Mouse (Mus musculus): ENCODE data around the gene Vmac. TPM values are rescaled to one million over a fixed set of nuclear protein-coding genes. Genes with fewer than 3 reads are reported as not detected.

Gene Vmac
- polyA plus RNA-seq, 1 experiment from 2014 or later, result 13.4 TPM

DNA sequence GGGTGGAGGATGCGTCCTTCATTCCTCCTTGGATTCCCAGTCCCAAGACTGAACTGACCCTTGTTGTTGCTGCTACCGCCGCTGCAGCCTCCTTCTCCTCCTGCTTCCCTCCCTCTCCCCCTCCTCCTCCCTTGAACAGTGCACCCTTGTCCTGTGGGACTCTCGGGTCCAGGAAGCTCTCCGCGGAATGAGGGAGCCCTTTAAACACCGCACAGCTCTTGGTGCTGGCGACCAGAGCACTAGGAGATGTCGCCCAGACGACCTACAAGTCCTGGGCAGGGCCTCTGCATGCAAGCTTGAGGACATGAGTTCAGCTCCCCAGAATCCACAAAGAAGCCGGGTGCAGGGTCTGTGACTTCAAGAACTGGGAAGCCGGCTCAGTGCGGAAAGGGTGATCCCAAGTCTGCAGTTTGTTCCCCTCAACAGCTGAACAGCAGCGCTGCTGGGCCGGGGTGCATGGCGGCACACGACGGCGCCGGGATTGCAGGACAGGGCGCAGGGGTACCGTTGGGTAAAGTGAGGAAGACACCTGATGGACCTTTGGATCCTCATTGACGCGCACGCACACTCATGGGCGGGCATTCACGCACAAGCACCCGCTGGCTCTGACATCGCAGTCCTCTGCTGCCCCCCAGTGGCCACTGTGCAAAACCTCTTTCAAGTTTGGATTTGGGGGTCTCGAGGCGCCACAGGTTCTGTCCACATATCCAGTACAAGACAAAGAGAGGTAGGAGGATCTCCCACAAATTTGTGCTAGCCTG, 49.3 kb downstream of the Vmac start:
- peak overlapping the region; percentile 43 for H3K4me3 ChIP-seq (ENCODE audit: low read depth, low read length)
- peak; percentile 49 for ATAC-seq
- TF ChIP-seq CTCF (IDR thresholded peaks at IDR 0.05; ENCODE audit: low read depth), result peak; percentile 97
- H3K27ac ChIP-seq (ENCODE audit: low read depth, low read length), result no peak overlapping the region
- H3K36me3 ChIP-seq (ENCODE audit: control insufficient read depth, insufficient read depth), result no peaks in the 10 kb centered on the region
- H3K4me1 ChIP-seq (replicated peaks; ENCODE audit: control insufficient read depth, insufficient read depth, low read length), result 0 out of 2 replicates have a peak, but pooled peaks cover 6% of the 10 kb centered on the region
- H3K4me2 ChIP-seq (replicated peaks; ENCODE audit: low read depth), result peak overlapping the region; percentile 90
- no peaks in the 10 kb centered on the region for H3K27me3 ChIP-seq (replicated peaks; ENCODE audit: control insufficient read depth, insufficient read depth, low read length)
- H3K9ac ChIP-seq (ENCODE audit: low read depth, low read length), result peak overlapping the region; percentile 23; the same call in 1 of the 2 replicates
- H3K9me3 ChIP-seq (ENCODE audit: control insufficient read depth), result no peaks in the 10 kb centered on the region
- 5% methylated on average over 31 of the region's 31 CpGs for WGBS

DNA sequence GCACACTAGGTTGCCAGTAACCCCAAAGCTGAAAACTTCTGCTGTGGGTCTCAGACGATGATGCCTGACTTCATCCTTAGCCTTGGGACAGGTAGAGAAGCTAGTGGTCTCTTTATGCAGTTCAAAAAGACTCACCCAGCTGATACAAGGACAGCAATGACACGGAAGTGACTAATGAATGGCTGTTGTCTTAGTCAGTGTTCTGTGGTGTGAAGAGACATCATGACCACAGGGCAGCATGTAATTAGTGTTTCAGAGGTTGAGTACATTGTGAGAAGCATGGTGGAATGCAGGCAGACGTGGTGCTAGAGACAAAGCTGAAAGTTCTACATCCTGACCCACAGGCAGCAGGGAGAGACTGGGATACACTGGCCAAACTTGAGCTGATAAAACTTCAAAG, 50.2 kb downstream of the Vmac start:
- no peak overlapping the region for H3K4me3 ChIP-seq (ENCODE audit: low read depth, low read length)
- H3K4me2 ChIP-seq (replicated peaks; ENCODE audit: low read depth), result no peak overlapping the region
- 0 out of 2 replicates have a peak, but pooled peaks cover 6% of the 10 kb centered on the region for H3K4me1 ChIP-seq (replicated peaks; ENCODE audit: control insufficient read depth, insufficient read depth, low read length)
- ATAC-seq, result no peak
- H3K27ac ChIP-seq (ENCODE audit: low read depth, low read length), result no peak overlapping the region
- no peaks in the 10 kb centered on the region for H3K27me3 ChIP-seq (replicated peaks; ENCODE audit: control insufficient read depth, insufficient read depth, low read length)
- H3K36me3 ChIP-seq (ENCODE audit: control insufficient read depth, insufficient read depth), result no peaks in the 10 kb centered on the region
- no peaks in the 10 kb centered on the region for H3K9me3 ChIP-seq (ENCODE audit: control insufficient read depth)
- 83% methylated on average over 3 of the region's 3 CpGs for WGBS
- no peak overlapping the region for H3K9ac ChIP-seq (ENCODE audit: low read depth, low read length)
- TF ChIP-seq CTCF (IDR thresholded peaks at IDR 0.05; ENCODE audit: low read depth), result no peak

DNA sequence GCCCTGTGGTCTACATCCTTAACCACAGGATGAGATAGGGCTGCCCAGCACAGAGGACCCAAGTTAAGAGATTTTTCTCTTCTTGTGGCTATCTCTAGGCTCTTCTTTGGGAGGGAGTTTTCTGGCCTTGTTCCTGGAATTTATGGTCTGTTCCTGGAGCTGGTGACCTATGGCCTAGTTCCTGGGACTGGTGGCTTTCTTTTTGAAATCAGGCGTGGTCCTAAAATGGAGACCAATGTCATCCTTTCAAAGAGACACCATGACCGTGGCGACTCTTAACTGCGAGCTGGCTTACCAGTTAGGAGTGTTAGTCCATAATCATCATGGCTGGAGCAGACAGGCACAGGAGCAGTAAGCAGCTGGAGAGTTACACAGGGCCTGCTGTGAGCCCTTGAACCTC, 51.4 kb downstream of the Vmac start:
- no peak for ATAC-seq
- Histone ChIP-seq H3K4me1 (replicated peaks; ENCODE audit: control insufficient read depth, insufficient read depth, low read length) (0 out of 2 replicates have a peak, but pooled peaks cover 6% of the 10 kb centered on the region), H3K9ac (ENCODE audit: low read depth, low read length) (no peak overlapping the region), H3K9me3 (ENCODE audit: control insufficient read depth) (no peaks in the 10 kb centered on the region), H3K36me3 (ENCODE audit: control insufficient read depth, insufficient read depth) (no peaks in the 10 kb centered on the region), H3K27me3 (replicated peaks; ENCODE audit: control insufficient read depth, insufficient read depth, low read length) (no peaks in the 10 kb centered on the region), H3K4me2 (replicated peaks; ENCODE audit: low read depth) (no peak overlapping the region), H3K27ac (ENCODE audit: low read depth, low read length) (no peak overlapping the region), H3K4me3 (ENCODE audit: low read depth, low read length) (no peak overlapping the region)
- no peak for TF ChIP-seq CTCF (IDR thresholded peaks at IDR 0.05; ENCODE audit: low read depth)
- 83% methylated on average over 4 of the region's 4 CpGs for WGBS

DNA sequence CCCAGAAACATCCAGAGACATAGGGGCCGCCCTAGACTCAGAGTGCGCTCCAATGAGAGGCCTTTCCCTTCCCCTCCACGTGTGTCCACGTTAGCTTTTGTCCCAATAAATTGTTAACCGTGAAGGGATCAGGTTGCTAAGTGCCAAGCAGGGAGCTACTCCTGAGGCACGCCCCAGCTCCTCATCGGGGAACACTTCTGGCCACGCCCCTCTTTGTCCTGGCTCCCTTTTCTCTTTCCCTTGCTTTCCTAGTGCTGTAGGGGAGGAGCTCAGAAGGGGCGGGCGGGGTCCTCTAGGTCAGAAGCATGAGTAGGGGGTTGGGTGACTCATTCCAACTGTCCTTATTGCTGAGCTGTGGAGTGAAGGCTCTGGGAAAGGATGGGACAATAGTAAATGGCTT, 53.5 kb downstream of the Vmac start:
- no peak overlapping the region for H3K9ac ChIP-seq (ENCODE audit: low read depth, low read length)
- 7% methylated on average over 10 of the region's 10 CpGs for WGBS
- no peak for TF ChIP-seq CTCF (IDR thresholded peaks at IDR 0.05; ENCODE audit: low read depth)

More for the DNA sequence above, 53.5 kb downstream of the Vmac start:
- H3K4me3 ChIP-seq (ENCODE audit: low read depth, low read length), result no peak overlapping the region
- peak; percentile 51 for ATAC-seq
- no peaks in the 10 kb centered on the region for H3K9me3 ChIP-seq (ENCODE audit: control insufficient read depth)
- H3K4me1 ChIP-seq (replicated peaks; ENCODE audit: control insufficient read depth, insufficient read depth, low read length), result 0 out of 2 replicates have a peak, but pooled peaks cover 6% of the 10 kb centered on the region
- no peaks in the 10 kb centered on the region for H3K36me3 ChIP-seq (ENCODE audit: control insufficient read depth, insufficient read depth)
- H3K27me3 ChIP-seq (replicated peaks; ENCODE audit: control insufficient read depth, insufficient read depth, low read length), result no peaks in the 10 kb centered on the region
- peak overlapping the region; percentile 40 for H3K4me2 ChIP-seq (replicated peaks; ENCODE audit: low read depth)
- no peak overlapping the region for H3K27ac ChIP-seq (ENCODE audit: low read depth, low read length)

Other genes starting within 250 kb of the Vmac start
- gene Ptprs, start 241.5 kb downstream of the Vmac start, polyA plus RNA-seq (2015; fragmentation: Nextera tagmentation; extraction: Ambion mirVana), result 15.2 and 15.7 TPM in 2 replicates
- gene Znrf4, start 205.6 kb downstream of the Vmac start, polyA plus RNA-seq (2015; fragmentation: Nextera tagmentation; extraction: Ambion mirVana), result not detected in 2 replicates
- gene Gm20219, start 163.6 kb downstream of the Vmac start, polyA plus RNA-seq (2015; fragmentation: Nextera tagmentation; extraction: Ambion mirVana), result not detected in 2 replicates
- gene Safb2, start 133.4 kb downstream of the Vmac start, polyA plus RNA-seq (2015; fragmentation: Nextera tagmentation; extraction: Ambion mirVana), result 22.3 and 31.3 TPM in 2 replicates
- gene Safb, start 133.2 kb downstream of the Vmac start, polyA plus RNA-seq (2015; fragmentation: Nextera tagmentation; extraction: Ambion mirVana), result 40.0 and 44.9 TPM in 2 replicates
- gene 2410015M20Rik, start 108.3 kb downstream of the Vmac start, polyA plus RNA-seq (2015; fragmentation: Nextera tagmentation; extraction: Ambion mirVana), result 358 and 361 TPM in 2 replicates
- 1,422 and 1,459 TPM in 2 replicates for gene Rpl36, start 104.6 kb downstream of the Vmac start, polyA plus RNA-seq (2015; fragmentation: Nextera tagmentation; extraction: Ambion mirVana)
- 23.2 and 25.5 TPM in 2 replicates for gene Lonp1, start 91.1 kb downstream of the Vmac start, polyA plus RNA-seq (2015; fragmentation: Nextera tagmentation; extraction: Ambion mirVana)
- gene Catsperd, start 89.9 kb downstream of the Vmac start, polyA plus RNA-seq (2015; fragmentation: Nextera tagmentation; extraction: Ambion mirVana), result 0.65 and 0.68 TPM in 2 replicates
- 28.8 and 32.0 TPM in 2 replicates for gene Ranbp3, start 44.7 kb downstream of the Vmac start, polyA plus RNA-seq (2015; fragmentation: Nextera tagmentation; extraction: Ambion mirVana)
- gene Ndufa11, start 255 bp downstream of the Vmac start, polyA plus RNA-seq (2015; fragmentation: Nextera tagmentation; extraction: Ambion mirVana), result 660 and 718 TPM in 2 replicates
- gene Nrtn, start 39.5 kb upstream of the Vmac start, polyA plus RNA-seq (2015; fragmentation: Nextera tagmentation; extraction: Ambion mirVana), result 20.6 and 21.0 TPM in 2 replicates
- gene Dus3l, start 46.7 kb upstream of the Vmac start, polyA plus RNA-seq (2015; fragmentation: Nextera tagmentation; extraction: Ambion mirVana), result 16.1 and 16.6 TPM in 2 replicates
- 0.25 and 0.51 TPM in 2 replicates for gene Prr22, start 52.2 kb upstream of the Vmac start, polyA plus RNA-seq (2015; fragmentation: Nextera tagmentation; extraction: Ambion mirVana)
- gene Rfx2, start 113.0 kb upstream of the Vmac start, polyA plus RNA-seq (2015; fragmentation: Nextera tagmentation; extraction: Ambion mirVana), result 1.4 and 1.6 TPM in 2 replicates
- not detected in 2 replicates for gene Acsbg2, start 156.4 kb upstream of the Vmac start, polyA plus RNA-seq (2015; fragmentation: Nextera tagmentation; extraction: Ambion mirVana)
- 0.23 and 0.30 TPM in 2 replicates for gene 1700061G19Rik, start 157.5 kb upstream of the Vmac start, polyA plus RNA-seq (2015; fragmentation: Nextera tagmentation; extraction: Ambion mirVana)
- gene Mllt1, start 217.4 kb upstream of the Vmac start, polyA plus RNA-seq (2015; fragmentation: Nextera tagmentation; extraction: Ambion mirVana), result 10.5 and 11.9 TPM in 2 replicates